Comparison of ENCODE assay signal across 8 mouse cellular contexts in genomic region chr10:18056391-18056745, GRCm38 (mm10). TPM values are rescaled to one million over a fixed set of nuclear protein-coding genes. Genes with fewer than 3 reads are reported as not detected.
DNase-seq lines count a peak whose midpoint lies in the region; ATAC-seq and TF ChIP-seq lines count a peak whose summit lies in the region.

No protein-coding gene starts in this region.

- H3K9me3 ChIP-seq in ES-Bruce4 (replicated peaks; ENCODE audit: control insufficient read depth, insufficient read depth, low read length, poor library complexity, severe bottlenecking) = no peaks in the 10 kb centered on the region
- no peaks in the 10 kb centered on the region for H3K9me3 ChIP-seq in forebrain, embryonic 16.5 days (ENCODE audit: control insufficient read depth, low read length)
- H3K9me3 ChIP-seq in liver, embryonic 15.5 days (replicated peaks) = no peaks in the 10 kb centered on the region

- TF ChIP-seq CTCF in gastrocnemius, adult 2 months (IDR thresholded peaks at IDR 0.05) = no peak
- no peak for TF ChIP-seq CTCF in ES-Bruce4 (IDR thresholded peaks at IDR 0.05; ENCODE audit: low read depth, low read length)

- no peak for ATAC-seq in forebrain, embryonic 16.5 days
- ATAC-seq in liver, embryonic 15.5 days (ENCODE audit: insufficient read depth) = no peak

- peak overlapping the region; percentile 97 for H3K4me3 ChIP-seq in gastrocnemius, adult 2 months
- peak overlapping the region; percentile 79 for H3K4me3 ChIP-seq in ES-Bruce4 (ENCODE audit: low read depth, low read length)
- peak overlapping the region; percentile 89 for H3K4me3 ChIP-seq in forebrain, embryonic 16.5 days (replicated peaks; ENCODE audit: low read length)
- H3K4me3 ChIP-seq in liver, embryonic 15.5 days (replicated peaks) = peak overlapping the region; percentile 85

- 1% methylated on average over 8 of the region's 8 CpGs for WGBS in forebrain, embryonic 16.5 days
- 1% methylated on average over 8 of the region's 8 CpGs for WGBS in liver, embryonic 15.5 days (ENCODE audit: insufficient replicate concordance)

- H3K9ac ChIP-seq in ES-Bruce4 (ENCODE audit: low read depth, poor library complexity, severe bottlenecking) = peak overlapping the region; percentile 92
- peak overlapping the region; percentile 94 for H3K9ac ChIP-seq in forebrain, embryonic 16.5 days (replicated peaks; ENCODE audit: low read depth, low read length)
- peak overlapping the region; percentile 83 for H3K9ac ChIP-seq in liver, embryonic 15.5 days

- TF ChIP-seq EP300 in ES-Bruce4 (IDR thresholded peaks at IDR 0.05; ENCODE audit: insufficient read depth, low read depth, low read length) = no peak

- no peak for TF ChIP-seq POLR2A in ES-Bruce4 (IDR thresholded peaks at IDR 0.05; ENCODE audit: insufficient read depth, low read length)

- DNase-seq in gastrocnemius, adult 2 months = no peak
- DNase-seq in gastrocnemius, adult 8-10 months (ENCODE audit: low spot score in 2 of 2) = no peak
- DNase-seq in gastrocnemius, postnatal 10 days = no peak
- DNase-seq in right cerebral cortex, postnatal 36 days (ENCODE audit: low spot score in 2 of 2) = no peak
- DNase-seq in gastrocnemius, postnatal 4 days (ENCODE audit: low spot score in 2 of 2) = no peak

- peak overlapping the region; percentile 66 for H3K4me2 ChIP-seq in forebrain, embryonic 16.5 days (ENCODE audit: low read length)
- H3K4me2 ChIP-seq in liver, embryonic 15.5 days = peak overlapping the region; percentile 95

- no peaks in the 10 kb centered on the region for H3K27me3 ChIP-seq in ES-Bruce4 (ENCODE audit: control insufficient read depth, insufficient read depth, low read length, poor library complexity, severe bottlenecking)
- H3K27me3 ChIP-seq in forebrain, embryonic 16.5 days (replicated peaks; ENCODE audit: control insufficient read depth, insufficient read depth, low read length) = no peaks in the 10 kb centered on the region
- no peaks in the 10 kb centered on the region for H3K27me3 ChIP-seq in liver, embryonic 15.5 days

- peak overlapping the region; percentile 93 for H3K27ac ChIP-seq in gastrocnemius, adult 2 months
- H3K27ac ChIP-seq in ES-Bruce4 (ENCODE audit: insufficient read depth, low read length) = no peak overlapping the region
- peak overlapping the region; percentile 93 for H3K27ac ChIP-seq in forebrain, embryonic 16.5 days (ENCODE audit: low read length)
- no peak overlapping the region for H3K27ac ChIP-seq in liver, embryonic 15.5 days (replicated peaks)

- intact Hi-C loops in gastrocnemius, adult 2 months (cut with DNase I) = loop anchor here (10.0 kb wide), 1 partner anchor 322 kb away; no protein-coding TSS in a partner anchor

- no peaks in the 10 kb centered on the region for H3K36me3 ChIP-seq in ES-Bruce4 (ENCODE audit: control insufficient read depth, insufficient read depth, low read length, poor library complexity, severe bottlenecking)
- H3K36me3 ChIP-seq in forebrain, embryonic 16.5 days (ENCODE audit: control insufficient read depth, insufficient read depth) = no peaks in the 10 kb centered on the region
- no peaks in the 10 kb centered on the region for H3K36me3 ChIP-seq in liver, embryonic 15.5 days (replicated peaks)

- peaks cover 2% of the 10 kb centered on the region for H3K4me1 ChIP-seq in ES-Bruce4 (ENCODE audit: control insufficient read depth, insufficient read depth, low read length)
- peaks cover 19% of the 10 kb centered on the region for H3K4me1 ChIP-seq in forebrain, embryonic 16.5 days (replicated peaks; ENCODE audit: control insufficient read depth, insufficient read depth, low read length)
- peaks cover 31% of the 10 kb centered on the region for H3K4me1 ChIP-seq in liver, embryonic 15.5 days (replicated peaks)

RNA-seq across cellular contexts. Expression of gene Reps1, which starts 0.7 kb away (rescaled TPM):
- total RNA-seq in gastrocnemius, adult 2 months (2021) = 10 to 100 TPM; 22.8 to 25.3 TPM
- 10 to 100 TPM; 27.7 to 33.2 (median 30.2) TPM for total RNA-seq in gastrocnemius, adult 8-10 months (2022)
- 78.1 and 85.1 TPM in 2 replicates for polyA plus RNA-seq in ES-Bruce4 (2011; ENCODE audit: insufficient read depth, insufficient read length, low read depth, missing spikeins)
- polyA plus RNA-seq in forebrain, embryonic 16.5 days (2015; fragmentation: Nextera tagmentation; extraction: Ambion mirVana) = 12.1 and 15.4 TPM in 2 replicates
- polyA plus RNA-seq in liver, embryonic 15.5 days (2015; fragmentation: Nextera tagmentation; extraction: Ambion mirVana) = 4.7 and 5.0 TPM in 2 replicates
- 10 to 100 TPM; 37.6 to 46.3 TPM for total RNA-seq in gastrocnemius, postnatal 10 days (2021)
- total RNA-seq in gastrocnemius, postnatal 4 days (2021) = 10 to 100 TPM; 50.5 to 57.2 TPM

RNA-seq across cellular contexts. Expression of gene Abracl, which starts 33.3 kb away (rescaled TPM):
- 1 to 10 TPM; 2.1 to 3.2 TPM for total RNA-seq in gastrocnemius, adult 2 months (2021)
- total RNA-seq in gastrocnemius, adult 8-10 months (2022) = 1 to 10 TPM in 3 of 4 experiments, under 1 TPM in 1; 0.58 to 3.8 (median 1.5) TPM
- polyA plus RNA-seq in ES-Bruce4 (2011; ENCODE audit: insufficient read depth, insufficient read length, low read depth, missing spikeins) = 54.5 and 58.5 TPM in 2 replicates
- polyA plus RNA-seq in forebrain, embryonic 16.5 days (2015; fragmentation: Nextera tagmentation; extraction: Ambion mirVana) = 193 and 229 TPM in 2 replicates
- polyA plus RNA-seq in liver, embryonic 15.5 days (2015; fragmentation: Nextera tagmentation; extraction: Ambion mirVana) = 31.8 and 44.3 TPM in 2 replicates
- total RNA-seq in gastrocnemius, postnatal 10 days (2021) = 10 to 100 TPM; 21.9 to 22.3 TPM
- 10 to 100 TPM; 41.6 to 47.7 TPM for total RNA-seq in gastrocnemius, postnatal 4 days (2021)

Comparison
In these comparisons a context has a peak if more than half of its experiments do, and no peak if none do; other contexts are left out.
1. RNA of gene Abracl, which starts 33.3 kb away (total RNA-seq): 41.6 to 47.7 TPM in gastrocnemius, postnatal 4 days and 21.9 to 22.3 TPM in gastrocnemius, postnatal 10 days; 2.1 to 3.2 TPM in gastrocnemius, adult 2 months and 0.58 to 3.8 TPM in gastrocnemius, adult 8-10 months; every median in the first group is over 4 times any median in the second.
2. H3K27ac ChIP-seq: peak in gastrocnemius, adult 2 months (single experiment) and forebrain, embryonic 16.5 days (single experiment); none in ES-Bruce4 (single experiment) and liver, embryonic 15.5 days (single experiment).
3. Peak in every context shown above with its lines, with median percentiles within 50 percentile points of each other: H3K4me3 ChIP-seq and H3K9ac ChIP-seq.